Mouse (Mus musculus): ENCODE results near the gene Btbd6.

- no peak for TF ChIP-seq CTCF (IDR thresholded peaks at IDR 0.05; ENCODE audit: borderline replicate concordance, insufficient read depth, low read depth, low read length)
- TF ChIP-seq POLR2A (IDR thresholded peaks at IDR 0.05; ENCODE audit: borderline replicate concordance, insufficient read depth, low read length): peak; percentile 97
Measured at GRCm38 (mm10) chr12:113013604-113014558, 37.6 kb downstream of the Btbd6 start, which contains the start of gene Pacs2.

Data from cerebellum, adult 2 months (tissue).